Mouse (Mus musculus): ENCODE measurements around the gene Cpt1b. TPM values are rescaled to one million over a fixed set of nuclear protein-coding genes. Genes with fewer than 3 reads are reported as not detected.
A peak's percentile ranks its signal among the peaks of the same experiment; 100 is the strongest.
"Not testable (repeated sequence)": the region's sequence is repeated elsewhere in the genome, so short reads cannot be mapped to it uniquely, and the experiment has no call there.

Gene Cpt1b
- total RNA-seq, 2 experiments from 2014 or later, result 585 to 617 TPM

GRCm38 (mm10) chr15:89431806-89432205 is 6.1 kb upstream of the Cpt1b start:
- no peak for DNase-seq

- no peak for DNase-seq
Measured at GRCm38 (mm10) chr15:89431271-89431670, 5.6 kb upstream of the Cpt1b start.

DNA sequence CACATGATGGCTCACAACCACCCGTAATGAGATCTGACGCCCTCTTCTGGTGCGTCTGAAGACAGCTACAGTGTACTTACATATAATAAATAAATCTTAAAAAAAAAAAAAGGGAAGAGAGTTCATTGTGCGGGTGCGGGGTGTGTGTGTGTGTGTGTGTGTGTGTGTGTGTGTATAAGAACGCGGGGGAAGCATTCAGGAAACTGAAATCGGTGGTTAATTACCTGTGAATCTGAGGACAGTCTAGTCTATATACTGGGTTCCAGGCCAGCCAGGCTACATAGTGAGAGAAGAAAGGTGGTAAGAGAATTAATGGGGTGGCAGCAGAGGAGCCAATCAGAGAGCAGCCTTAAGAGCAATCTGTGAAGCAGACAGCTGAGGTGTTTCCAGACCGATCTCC is 5.1 kb upstream of the Cpt1b start:
- DNase-seq, result not testable (repeated sequence)

DNA sequence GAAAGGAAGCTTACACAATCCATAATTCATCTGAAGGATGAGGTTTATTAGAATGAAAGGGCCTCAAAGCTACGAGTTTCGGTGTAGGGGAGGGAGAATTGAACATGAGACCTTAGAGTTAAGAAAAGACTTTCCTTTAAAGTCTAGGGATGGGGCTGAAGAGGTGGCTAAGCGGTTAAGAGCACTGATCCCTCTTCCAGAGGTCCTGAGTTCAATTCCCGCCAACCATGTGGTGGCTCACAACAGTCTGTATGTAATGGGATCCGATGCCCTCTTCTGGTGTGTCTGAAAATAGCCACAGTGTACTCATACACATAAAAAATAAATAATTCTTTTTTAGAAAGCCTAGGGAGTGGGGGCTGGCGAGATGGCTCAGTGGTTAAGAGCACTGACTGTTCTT is 4.7 kb upstream of the Cpt1b start:
- no peak for DNase-seq

- DNase-seq, result peak; percentile 94
Measured at GRCm38 (mm10) chr15:89429352-89430221, 3.9 kb upstream of the Cpt1b start, which contains the start of the genes C730034F03Rik, Gm44502 and Chkb. TSS of gene C730034F03Rik (plus strand) at chr15:89429589. TSS of gene Gm44502 (minus strand) at chr15:89429696. TSS of gene Chkb (minus strand) at chr15:89429908.

- DNase-seq, result no peak
Measured at GRCm38 (mm10) chr15:89428821-89429351, 3.2 kb upstream of the Cpt1b start.

- no peak for DNase-seq
Measured at GRCm38 (mm10) chr15:89428136-89428790, 2.6 kb upstream of the Cpt1b start.

DNA sequence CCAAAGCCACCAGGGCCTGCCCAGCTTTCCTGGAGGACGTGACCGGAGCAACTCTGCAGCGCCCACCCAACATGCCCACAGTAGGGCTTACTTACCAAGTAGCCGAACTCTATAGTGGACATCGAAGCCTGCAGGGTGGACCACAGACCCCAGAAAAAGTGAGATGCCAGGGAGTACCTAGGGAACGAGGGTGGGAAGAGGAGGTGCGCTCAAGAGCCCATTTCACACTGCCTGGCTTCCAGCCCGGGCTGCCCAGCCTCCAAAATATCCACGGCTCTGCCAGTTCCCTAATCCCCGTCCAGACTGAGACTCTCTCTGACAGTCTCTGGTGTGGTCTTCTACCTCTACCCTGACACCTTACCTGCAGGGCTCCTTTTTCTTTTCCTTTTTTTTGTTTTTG is 1.1 kb upstream of the Cpt1b start:
- peak; percentile 71 for DNase-seq

DNA sequence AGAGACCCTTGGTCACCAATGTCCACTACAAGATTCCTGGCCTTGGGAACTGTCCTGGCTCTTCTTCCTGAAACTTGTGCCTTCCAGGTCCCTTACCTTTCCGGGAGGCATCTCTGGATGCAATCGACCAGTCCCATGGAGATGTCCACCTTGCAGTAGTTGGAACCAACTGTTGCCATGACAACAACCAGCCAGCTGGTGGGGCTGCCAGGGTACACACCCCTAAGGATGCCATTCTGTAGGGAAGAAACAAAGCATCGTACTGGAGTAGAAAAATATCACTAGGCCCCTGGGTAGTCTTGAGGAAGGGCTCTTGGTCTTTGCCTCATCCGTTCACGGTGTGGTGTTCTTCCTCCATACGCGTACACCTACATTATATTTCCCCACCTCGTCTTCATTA is 1.0 kb downstream of the Cpt1b start:
- DNase-seq, result no peak

- no peak for DNase-seq
Measured at GRCm38 (mm10) chr15:89421938-89422337, 3.7 kb downstream of the Cpt1b start.

GRCm38 (mm10) chr15:89415282-89415681 is 10.4 kb downstream of the Cpt1b start:
- DNase-seq, result peak; percentile 64

GRCm38 (mm10) chr15:89410118-89410517 is 15.5 kb downstream of the Cpt1b start, which contains the start of gene Syce3:
TSS of gene Syce3 (minus strand) at chr15:89410503.
- no peak for DNase-seq

DNA sequence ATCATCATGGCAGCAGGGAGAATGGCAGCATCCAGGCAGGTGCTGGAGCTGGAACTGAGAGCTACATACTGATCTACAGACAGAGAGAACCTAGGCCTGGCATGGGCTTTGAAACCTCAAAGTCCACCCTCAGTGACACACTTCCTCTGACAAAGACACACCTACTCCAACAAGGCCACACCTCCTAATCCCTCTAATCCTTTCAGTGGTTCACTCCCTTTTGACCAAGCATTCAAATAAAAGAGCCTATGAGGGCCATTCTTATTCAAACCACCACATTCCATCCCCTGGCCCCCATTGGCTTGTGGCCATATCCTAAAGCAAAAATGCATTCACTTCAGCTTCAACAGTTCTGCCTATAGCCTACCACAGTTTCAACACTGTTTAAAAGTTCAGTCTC is 19.0 kb downstream of the Cpt1b start:
- DNase-seq, result no peak

DNA sequence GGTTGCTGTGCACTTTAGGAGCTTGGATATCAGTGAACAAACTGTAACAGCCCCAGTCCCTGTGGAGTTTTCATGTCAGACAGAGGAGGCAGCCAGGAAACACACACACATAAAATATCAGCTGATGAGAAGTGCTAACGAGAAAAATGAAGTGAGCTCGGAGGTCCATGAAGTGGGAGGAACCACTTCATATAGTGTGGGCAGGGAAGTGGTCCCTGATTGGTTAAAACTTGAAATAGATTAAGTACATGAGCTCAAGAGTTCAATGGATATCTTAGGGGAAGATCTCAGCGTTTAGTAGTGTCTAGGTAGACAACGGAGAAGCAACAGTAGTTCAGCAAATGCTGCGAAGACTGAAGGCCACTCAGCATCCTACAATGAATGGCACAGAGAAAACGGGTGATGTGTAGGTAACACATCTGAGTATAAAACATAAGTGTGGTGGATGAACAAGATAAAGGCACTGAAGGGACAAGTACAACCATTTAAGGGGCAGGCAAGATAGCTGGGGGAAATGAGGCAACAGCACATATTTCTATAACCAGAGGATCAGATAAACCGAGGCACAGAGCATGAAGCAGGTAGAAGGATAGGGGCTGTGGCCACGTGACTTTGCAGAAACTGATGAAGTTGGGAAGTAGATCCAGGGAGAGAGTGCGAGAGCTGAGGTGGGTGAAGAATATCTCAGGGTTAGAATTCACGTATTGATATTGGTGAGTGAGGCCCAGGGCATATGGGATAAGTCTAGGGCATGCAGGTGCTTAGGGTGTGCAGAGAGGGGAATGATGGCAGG is 20.6 kb downstream of the Cpt1b start:
- DNase-seq, result no peak

GRCm38 (mm10) chr15:89402471-89402870 is 23.2 kb downstream of the Cpt1b start:
- no peak for DNase-seq

DNA sequence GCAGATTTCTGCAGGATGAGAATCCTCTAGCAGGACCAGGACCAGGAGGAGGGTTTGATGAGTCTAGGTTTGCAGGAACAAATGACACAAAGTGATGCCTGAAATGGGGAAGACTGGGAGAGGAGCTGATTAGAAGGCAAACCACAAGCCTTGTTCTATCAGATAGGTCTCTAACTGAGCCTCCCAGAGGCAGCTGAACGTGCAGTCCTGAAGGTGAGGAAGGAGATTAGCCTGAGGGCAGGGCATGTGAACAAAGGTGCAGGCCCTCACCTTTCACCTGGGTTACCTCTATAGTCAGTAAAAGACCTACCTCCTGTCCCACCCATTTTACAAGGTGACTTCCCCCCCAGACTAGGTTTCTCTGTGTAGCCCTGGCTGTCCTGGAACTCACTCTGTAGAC is 25.9 kb downstream of the Cpt1b start:
- no peak for DNase-seq

DNA sequence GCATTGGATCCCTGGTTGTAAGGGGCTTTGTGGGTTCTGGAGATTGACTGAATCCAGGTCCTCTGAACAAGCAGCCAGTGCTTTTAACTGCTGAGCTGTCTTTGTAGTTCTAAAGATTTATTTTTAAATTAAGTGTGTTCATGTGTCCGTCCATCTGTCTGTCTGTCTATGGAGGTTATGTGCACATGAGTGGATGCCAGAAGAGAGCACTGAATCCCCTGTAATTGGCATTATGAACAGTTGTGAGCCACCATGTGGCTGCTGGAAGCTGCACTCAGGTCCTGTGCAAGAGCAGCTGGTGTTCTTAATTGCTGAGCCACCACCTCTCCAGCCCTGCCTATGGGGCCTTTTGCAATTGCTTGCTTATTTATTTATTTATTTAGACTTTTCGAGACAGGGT is 27.5 kb downstream of the Cpt1b start:
- DNase-seq, result no peak

DNA sequence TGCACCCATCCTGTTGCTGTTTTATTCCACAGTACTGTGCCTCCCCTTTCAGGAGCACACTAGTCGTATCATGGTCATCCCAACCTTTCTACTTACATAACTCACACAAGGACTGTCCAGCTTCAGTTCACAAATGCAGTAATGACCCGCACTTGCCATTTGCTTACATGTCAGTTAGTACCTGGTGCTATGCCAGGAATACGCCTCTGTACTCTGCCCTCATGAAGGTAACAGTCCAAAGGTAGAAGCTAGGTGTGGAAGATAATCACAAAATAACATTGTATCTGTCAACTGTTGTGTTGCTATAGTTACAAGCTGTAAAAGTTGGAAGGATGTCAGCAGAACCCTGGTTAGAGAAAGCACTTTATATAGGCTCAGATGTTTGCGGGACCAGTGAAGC is 28.8 kb downstream of the Cpt1b start:
- no peak for DNase-seq

GRCm38 (mm10) chr15:89390081-89390480 is 35.6 kb downstream of the Cpt1b start:
- no peak for DNase-seq

- DNase-seq, result no peak
Measured at GRCm38 (mm10) chr15:89387127-89387526, 38.5 kb downstream of the Cpt1b start.

GRCm38 (mm10) chr15:89384617-89385016 is 41.0 kb downstream of the Cpt1b start, which contains the start of gene Klhdc7b:
TSS of gene Klhdc7b (plus strand) at chr15:89384917.
- DNase-seq, result no peak

DNA sequence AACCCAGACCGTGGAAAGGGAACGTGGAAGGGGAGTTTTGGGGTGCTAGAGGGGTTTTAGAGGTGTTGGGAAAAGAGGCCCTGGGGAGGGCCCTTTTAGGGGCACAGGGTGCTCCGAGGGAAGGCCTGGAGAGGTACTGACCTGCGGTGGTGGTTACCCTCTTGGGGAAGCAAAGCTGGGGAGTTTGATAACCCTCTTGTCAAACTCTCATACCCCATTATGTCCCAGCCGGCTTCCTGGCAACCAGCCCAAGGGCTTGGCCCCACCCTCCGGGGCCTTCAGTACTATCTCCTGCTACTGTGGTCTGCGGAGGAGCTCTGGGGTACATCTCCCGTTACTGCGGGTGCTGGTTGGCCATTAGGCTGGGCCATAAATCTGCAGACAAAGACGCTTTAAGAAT is 46.2 kb downstream of the Cpt1b start:
- DNase-seq, result peak; percentile 47

Measured in heart, postnatal 4 days (tissue).